Mouse (Mus musculus) mature B cell (primary cell): Measurements from ENCODE around the gene B4gat1.

Experiments used
- in situ Hi-C: fragments of 300-500 bp; cut with MboI; formaldehyde crosslinking; loops from 2 replicates; pipeline ENCODE4 v1.14.3; 2019

B4gat1 gene

DNA sequence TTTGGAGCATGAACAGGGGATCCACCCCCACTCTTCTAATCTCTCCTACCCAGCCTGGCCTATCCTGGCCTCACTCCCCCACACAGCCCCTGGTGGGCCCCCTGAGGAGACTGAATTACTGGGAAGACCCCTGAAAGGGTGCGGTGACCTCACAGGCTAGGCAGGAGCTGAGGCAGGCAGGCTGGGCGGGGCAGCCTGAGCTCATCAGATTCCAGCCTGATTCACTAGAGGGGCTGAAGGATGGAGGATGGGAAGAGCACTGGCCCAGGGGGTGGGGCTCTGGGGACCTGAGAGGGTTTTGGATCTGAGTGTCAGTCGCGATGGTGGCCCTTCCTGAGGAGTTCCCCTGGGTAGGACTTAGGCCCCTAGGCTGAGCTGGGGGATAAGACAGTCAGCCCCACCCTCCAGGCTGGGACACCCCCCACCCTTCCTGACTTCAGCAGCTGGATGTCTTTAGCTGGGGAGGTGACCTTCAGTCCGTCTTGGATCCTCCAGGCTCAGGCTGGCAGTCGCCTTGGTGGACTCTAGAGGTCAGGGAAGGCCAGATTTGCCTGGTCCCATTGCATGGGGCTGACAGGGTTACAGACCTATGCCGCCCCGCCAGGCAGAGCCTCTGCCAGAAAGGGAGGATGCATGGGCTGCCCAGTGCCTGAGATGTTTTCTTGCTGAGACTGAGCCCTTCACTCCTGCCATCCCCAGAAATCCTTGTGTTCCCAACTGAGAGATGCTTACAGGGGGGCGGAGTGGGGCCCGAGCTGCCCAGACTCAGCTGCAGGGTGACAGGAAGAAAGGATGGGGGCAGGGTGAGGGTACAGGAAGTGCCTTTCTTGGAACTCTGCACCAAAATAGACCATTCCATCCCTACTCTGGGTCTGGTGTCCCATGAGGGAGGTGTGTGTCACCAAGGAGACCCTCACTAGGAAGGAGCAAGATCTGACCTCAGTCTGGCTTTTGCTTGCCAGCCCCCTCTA, 20.5 kb downstream of the B4gat1 start:
- in situ Hi-C loops: no loop called here

DNA sequence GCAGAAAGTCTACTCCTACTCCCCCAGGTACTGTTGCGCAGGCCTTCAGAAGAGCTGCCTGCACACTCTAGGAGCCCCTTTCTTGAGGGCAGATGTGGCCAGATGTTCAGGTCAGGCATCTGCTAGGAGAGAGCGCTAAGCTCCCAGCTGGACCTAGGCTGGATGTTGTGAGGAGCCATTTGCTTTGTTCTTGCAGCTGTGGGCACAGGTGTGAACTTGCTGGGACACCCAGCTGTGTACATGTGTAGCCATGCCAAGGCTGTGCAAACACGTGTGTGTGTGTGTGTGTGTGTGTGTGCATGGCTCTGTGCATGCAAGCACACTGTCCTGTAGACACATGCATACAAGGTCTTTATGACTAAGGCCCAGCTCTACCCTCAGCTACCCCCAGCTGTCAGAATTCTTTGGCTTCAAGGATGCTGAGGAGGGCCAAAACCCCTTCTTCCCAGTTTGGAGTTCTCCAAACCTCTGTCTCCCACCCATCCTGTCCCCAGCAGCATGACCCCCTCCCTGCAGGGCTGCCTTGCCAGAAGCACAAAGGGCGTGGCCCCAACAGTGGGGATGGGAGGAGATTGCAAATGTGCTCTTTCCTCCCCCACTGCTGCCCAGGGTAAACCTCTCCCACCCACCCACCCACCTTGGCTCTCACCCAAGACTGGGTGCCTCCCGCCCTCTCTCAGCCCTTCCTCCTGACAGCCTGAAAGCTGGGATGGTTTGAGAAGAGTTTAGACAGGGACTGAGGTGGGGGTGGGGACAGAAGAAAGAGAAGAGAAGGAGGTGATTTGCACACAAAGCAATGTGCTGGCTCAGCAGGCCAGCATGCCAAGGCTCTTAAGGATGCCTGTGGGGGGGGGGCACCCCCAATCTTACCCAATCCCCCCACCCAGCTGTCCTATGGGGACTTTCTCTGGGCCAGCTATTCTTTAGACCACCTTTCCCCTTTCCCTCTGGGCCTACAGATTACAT, 22.0 kb downstream of the B4gat1 start:
- in situ Hi-C loops: no loop called here

GRCm38 (mm10) chr19:5062041-5062440, 23.4 kb downstream of the B4gat1 start:
- in situ Hi-C loops: no loop called here

DNA sequence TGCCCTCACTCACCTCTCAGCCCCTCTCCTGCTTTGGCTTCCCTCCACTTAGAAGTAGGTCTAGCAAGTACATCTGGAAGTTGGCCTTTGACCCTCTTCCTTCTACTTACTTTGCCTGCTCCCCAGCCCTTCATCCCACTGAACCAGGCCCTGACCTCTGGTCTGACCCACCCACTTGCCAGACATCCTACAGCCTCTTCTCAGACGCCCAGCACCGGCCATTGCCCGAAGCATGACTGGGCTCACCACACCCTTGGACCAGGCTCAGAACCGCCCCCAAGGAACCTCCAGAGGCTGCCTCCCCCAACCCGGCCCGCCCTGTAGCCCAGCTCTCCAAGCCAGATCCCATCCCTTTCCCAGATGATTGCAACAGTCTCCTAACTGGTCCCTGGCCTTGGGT, 23.8 kb downstream of the B4gat1 start:
- in situ Hi-C loops: no loop called here

DNA sequence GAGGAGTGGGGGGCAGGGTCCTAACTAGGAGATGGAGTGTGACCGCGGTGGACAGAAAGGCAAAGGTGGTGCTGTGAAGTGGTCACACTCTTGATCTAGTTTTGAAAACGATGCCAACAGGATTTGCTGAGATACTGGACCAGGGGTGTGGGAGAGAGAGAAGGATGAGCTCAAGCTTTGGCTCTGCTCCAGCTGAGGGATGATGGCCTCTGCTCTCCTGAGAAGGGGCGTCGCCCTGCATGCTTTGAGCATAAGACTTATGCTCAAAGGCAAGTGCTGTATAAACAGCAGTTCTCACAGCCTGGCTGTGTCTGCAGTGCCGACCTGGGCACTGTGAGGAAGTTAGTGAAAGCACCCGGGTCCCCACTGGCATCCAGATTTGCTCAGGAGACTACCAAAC, 26.5 kb downstream of the B4gat1 start:
- in situ Hi-C loops: no loop called here

GRCm38 (mm10) chr19:5067040-5067799, 28.6 kb downstream of the B4gat1 start:
- in situ Hi-C loops: no loop called here

DNA sequence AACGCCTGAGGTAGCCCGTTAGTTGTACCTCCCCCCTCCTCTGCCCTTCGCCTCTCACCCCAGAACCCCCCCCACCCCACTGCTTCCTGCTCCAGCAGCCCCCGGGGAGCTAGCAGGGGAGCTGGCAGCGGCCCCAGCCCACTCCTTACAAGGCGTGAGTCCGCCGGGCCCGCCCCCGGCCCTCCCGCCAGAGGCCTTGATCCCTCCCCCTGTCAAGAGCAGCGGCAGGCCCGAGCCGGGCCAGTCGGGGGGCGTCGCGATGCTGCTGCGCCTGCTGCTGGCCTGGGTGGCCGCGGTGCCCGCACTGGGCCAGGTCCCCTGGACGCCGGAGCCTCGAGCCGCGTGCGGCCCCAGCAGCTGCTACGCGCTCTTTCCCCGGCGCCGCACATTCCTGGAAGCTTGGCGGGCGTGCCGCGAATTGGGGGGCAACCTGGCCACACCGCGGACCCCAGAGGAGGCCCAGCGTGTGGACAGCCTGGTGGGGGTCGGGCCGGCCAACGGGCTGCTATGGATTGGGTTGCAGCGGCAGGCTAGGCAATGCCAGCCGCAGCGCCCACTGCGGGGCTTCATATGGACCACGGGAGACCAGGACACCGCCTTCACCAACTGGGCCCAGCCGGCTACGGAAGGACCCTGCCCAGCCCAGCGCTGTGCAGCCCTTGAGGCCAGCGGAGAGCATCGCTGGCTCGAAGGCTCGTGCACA, 29.4 kb downstream of the B4gat1 start, which contains the start of gene Cd248:
Cd248 (plus strand) TSS at position 212 of the 703 bp plus-strand sequence.
- in situ Hi-C loops: no loop called here

GRCm38 (mm10) chr19:5068570-5069234, 30.1 kb downstream of the B4gat1 start:
- in situ Hi-C loops: no loop called here

DNA sequence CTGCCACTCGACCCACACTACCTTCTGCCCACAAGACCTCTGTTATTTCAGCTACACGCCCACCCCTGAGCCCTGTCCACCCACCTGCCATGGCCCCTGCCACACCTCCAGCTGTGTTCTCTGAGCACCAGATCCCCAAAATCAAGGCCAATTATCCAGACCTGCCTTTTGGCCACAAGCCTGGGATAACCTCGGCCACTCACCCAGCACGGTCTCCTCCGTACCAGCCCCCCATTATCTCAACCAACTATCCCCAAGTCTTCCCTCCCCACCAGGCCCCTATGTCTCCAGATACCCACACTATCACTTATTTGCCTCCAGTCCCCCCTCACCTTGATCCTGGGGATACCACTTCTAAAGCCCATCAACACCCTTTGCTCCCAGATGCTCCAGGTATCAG, 30.9 kb downstream of the B4gat1 start:
- in situ Hi-C loops: no loop called here

DNA sequence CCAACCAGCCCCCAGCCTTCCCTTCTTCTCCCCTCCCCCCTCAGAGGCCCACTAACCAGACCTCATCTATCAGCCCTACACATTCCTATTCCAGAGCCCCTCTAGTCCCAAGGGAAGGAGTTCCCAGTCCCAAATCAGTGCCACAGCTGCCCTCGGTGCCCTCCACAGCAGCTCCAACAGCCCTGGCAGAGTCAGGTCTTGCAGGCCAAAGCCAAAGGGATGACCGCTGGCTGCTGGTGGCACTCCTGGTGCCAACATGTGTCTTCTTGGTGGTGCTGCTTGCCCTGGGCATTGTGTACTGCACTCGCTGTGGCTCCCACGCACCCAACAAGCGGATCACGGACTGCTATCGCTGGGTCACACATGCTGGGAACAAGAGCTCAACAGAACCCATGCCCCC, 31.4 kb downstream of the B4gat1 start:
- in situ Hi-C loops: no loop called here

DNA sequence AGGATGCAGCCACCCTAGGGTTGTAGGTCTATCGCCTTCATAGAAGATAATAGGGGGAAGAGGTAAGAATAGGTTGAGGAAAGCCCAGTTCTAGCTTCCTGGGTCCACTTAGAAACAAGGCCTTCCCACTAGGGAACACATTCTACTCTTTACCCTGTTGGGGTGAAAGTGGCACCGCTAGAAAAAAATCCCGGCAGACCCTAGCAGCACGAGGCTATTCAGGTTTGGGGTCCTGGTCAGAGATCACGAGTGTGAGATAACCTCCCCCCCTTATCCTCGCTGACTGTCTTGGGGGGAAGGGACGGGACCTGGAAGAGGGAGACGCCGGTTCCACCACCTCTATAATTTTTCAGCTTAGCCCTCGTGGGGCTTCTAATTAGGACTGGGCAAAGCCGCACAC, 32.5 kb downstream of the B4gat1 start:
- in situ Hi-C loops: no loop called here

- in situ Hi-C loops: no loop called here
Measured at GRCm38 (mm10) chr19:5071545-5072369, 33.1 kb downstream of the B4gat1 start.

GRCm38 (mm10) chr19:5072389-5073019, 33.9 kb downstream of the B4gat1 start:
- in situ Hi-C loops: no loop called here

- in situ Hi-C loops: no loop called here
Measured at GRCm38 (mm10) chr19:5073028-5073427, 34.4 kb downstream of the B4gat1 start.

DNA sequence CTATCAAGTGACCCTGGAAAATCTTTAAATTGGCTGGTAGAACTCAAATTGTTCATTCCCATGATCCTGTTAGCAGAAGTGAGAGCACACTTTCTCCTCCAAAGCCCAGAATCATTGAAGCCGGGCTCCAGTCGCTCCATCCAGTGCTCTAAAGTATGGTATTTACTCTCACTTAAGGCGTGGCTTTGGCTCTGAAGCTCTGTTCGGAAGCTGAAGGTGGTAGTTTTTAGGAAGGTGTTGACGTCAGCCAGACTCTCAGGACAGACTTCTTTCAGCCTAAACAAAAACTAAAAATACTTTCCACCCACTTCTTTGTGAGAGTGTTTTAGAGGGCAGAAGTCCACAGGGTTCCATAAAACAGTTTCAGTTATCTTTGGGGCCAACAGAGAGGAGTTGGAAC, 34.9 kb downstream of the B4gat1 start:
- in situ Hi-C loops: no loop called here

GRCm38 (mm10) chr19:5079279-5079678, 40.7 kb downstream of the B4gat1 start:
- in situ Hi-C loops: no loop called here

DNA sequence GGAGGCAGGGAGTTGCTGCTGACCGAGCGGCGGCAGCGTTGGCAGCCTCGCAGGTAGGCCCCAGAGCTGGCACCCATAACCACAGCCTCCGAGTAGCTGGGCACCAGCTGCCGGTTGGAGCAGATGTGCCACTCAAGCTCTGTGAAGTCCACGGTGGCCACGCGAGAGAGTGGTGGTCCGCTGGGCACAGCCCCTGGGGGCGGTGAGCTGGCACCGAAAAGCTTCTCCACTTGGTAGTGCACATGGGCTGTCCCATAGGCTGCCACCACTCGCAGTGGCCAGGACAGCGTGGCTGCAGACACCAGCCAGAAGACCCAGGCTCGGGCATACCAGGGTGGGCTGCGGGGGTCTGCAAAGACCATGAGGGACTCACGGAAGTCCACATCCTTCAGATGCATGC, 43.4 kb downstream of the B4gat1 start:
- in situ Hi-C loops: no loop called here

GRCm38 (mm10) chr19:5082596-5082995, 44.0 kb downstream of the B4gat1 start:
- in situ Hi-C loops: no loop called here
